Mouse (Mus musculus) neural tube, embryonic 10.5 days (tissue): ENCODE measurements around the gene Tnp1.
A peak's percentile ranks its signal among the peaks of the same experiment; 100 is the strongest.

Experiments
- DNase-seq: peaks from one replicate; pipeline ENCODE4 v3.0.0-alpha.2; 2017; ENCODE audit warnings: low spot score; ENCODE audit errors: extremely low spot score

Gene Tnp1

GRCm38 (mm10) chr1:73015731-73016130, at the start of gene Tnp1:
Tnp1 (minus strand) TSS chr1:73015909.
- no peak for DNase-seq

GRCm38 (mm10) chr1:73064336-73064735, 48.6 kb upstream of the Tnp1 start:
- no peak for DNase-seq

DNA sequence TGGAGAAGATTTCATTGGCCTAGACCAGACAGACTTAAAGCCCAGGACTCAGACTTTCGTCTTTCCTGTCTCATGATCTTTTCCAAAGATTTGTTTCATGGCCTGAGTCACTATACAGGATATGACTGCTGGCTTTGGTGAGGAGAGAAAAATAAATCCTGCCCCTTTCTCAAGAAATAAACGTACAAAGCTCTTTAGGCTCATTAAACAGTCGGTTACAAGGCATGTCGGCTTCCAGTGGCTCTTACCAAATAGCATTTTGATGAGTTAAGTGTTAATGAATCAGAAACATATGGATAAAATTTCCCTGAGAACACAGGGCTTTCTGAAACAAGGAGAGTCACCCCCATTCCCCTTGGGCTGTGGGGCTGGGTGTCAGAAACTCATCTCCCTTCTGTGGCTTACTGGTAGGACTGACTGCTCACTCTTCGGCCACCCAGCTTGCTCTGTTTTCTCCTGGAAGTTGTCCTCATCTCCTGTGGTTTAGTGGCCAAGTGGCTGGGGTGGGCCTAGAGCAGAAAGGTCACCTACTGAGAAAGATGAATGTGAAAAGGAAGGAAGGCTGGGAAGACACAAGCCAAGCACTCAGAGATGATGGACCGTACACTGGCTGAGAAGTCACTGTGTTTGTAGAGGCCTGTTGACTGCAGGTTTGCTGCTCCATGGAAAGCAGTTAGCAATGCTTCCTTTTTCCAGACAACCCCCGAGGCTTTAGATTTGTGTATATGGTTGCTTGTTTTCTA, 46.0 kb upstream of the Tnp1 start:
- DNase-seq, result no peak

GRCm38 (mm10) chr1:73060271-73060670, 44.6 kb upstream of the Tnp1 start:
- peak; percentile 56 for DNase-seq

- no peak for DNase-seq
Measured at GRCm38 (mm10) chr1:73056266-73057001, 40.7 kb upstream of the Tnp1 start.

DNA sequence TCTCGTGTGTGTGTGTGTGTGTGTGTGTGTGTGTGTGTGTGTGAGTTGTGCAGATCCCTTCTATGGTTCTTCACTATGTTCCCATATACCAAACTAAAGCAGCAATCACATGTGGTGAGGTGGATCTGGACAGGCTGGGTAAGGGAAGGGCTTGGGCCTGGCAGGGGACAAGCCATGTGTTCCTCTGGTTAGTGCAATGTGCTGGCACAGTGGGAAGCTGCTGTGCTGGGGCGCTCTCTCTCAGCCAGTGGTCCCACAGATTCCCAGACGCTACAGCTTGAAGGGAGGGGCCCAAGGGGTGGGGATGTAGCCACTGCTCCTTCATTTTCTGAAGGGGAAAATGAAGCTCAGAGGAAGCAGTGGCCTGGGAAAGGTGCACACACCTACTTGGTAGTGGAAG, 40.1 kb upstream of the Tnp1 start:
- no peak for DNase-seq

GRCm38 (mm10) chr1:73055206-73055605, 39.5 kb upstream of the Tnp1 start:
- DNase-seq, result no peak

DNA sequence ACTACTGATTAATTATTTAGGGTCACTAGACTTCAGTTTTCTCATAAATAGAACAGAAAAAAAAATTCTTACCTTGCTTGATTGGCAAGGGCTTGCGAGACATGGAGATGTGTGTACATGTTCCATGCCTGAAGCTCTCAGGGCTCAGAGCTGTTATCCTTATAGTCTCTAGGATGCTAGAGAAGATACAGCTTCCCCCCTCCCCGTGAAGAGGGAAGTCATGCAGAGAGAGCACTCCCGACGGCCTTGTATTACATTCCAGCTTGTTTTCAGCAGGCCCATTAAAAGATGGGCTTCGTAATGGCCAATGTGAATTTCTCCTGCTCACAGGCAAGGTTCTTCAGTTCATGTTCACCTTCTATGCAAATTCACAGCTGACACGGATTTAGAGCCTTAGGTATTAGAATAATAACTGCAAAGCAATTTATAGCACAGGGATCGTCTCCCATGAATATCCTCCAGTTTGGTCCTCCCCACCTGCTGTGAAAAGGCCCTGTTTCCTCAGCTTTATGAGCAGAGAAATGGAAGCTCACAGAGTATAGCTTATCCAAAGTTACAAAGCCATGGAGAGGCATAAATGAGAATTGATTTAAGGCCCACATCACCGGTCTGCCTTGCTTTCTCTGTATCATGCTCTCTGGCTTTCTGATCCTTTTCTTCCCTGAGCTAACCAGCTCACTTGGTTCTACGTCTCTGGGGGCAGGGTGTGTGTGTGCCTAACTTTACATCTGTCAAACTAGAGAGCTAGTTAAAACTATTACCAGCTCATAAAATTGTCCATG, 38.0 kb upstream of the Tnp1 start:
- DNase-seq, result no peak

DNA sequence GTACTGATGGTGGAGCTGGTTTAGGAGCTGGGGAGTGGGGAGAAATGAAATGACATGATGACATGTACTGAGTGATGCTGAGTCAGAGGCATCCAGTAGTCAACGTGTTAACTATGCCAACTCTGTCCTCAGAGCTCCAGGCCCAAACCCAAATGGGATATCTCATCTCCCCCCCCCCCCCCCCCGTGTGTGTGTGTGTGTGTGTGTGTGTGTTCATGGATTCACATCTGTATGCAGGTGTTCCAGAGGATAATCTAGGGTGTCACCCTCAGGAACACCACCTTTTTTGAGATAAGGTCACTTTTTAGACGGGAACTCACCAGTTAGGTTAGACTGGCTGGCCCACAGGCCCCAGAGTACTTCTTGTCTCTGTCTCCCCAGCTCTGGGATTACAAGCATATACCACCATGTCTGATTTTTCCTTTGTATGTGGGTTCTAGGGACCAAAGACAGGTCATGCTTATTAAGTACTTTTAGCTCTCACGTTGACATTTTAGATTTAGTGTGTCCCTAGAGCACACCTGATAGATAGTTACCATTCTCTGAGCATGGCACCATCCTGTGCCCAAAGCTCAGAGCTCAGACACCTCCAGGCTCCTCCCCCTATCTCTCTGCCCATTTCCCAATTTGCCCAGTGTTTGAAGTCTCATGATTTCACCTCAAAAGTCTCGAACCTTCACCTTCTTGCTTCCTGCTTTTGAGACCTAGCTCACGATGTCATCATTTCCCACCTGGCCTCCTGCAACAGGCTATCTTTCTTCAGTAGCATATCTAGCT, 31.4 kb upstream of the Tnp1 start:
- DNase-seq, result no peak

- peak; percentile 44 for DNase-seq
Measured at GRCm38 (mm10) chr1:73045948-73046685, 30.4 kb upstream of the Tnp1 start.

GRCm38 (mm10) chr1:73043671-73044070, 28.0 kb upstream of the Tnp1 start:
- no peak for DNase-seq

- DNase-seq, result no peak
Measured at GRCm38 (mm10) chr1:73040691-73041425, 25.1 kb upstream of the Tnp1 start.

GRCm38 (mm10) chr1:73038532-73038931, 22.8 kb upstream of the Tnp1 start:
- no peak for DNase-seq

GRCm38 (mm10) chr1:73036536-73036935, 20.8 kb upstream of the Tnp1 start:
- DNase-seq, result no peak

DNA sequence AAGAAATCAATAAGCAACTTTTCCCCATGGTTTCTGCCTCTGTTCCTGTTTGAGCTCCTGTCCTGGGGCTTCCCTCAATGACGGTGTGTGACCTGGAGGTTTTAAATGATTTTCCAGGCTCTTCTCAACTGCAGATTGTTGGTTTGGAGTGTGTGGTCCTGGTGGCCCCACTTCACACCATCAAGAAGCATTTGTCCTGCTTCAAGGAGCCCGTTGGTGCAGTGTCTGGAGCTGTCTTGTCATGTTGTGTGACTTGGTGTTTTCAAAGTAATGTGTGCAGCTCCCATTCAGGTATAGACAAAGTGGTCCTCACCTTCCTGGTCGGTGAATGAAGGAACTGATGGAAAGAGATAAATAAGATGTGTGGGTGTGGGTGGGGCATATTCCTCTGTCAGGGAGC, 20.0 kb upstream of the Tnp1 start:
- no peak for DNase-seq

DNA sequence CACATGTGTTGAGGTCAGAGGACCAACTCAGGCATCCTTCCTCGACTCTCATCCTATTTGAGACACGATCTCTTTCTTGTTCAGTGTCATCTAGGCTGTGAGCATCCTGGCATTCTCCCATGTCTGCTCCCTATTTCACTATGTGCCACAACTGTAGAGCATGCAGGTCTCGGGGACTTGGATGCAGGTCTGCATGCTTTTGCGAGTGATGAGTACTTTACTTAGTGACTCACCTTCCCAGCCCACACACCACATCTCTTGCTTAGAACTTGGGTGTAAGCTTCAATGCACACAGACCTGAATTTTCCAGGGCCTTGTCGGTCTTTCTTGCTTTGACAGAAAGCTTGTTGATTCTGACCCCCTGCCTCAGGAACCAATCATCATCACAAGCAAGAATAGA, 16.8 kb upstream of the Tnp1 start:
- no peak for DNase-seq

DNA sequence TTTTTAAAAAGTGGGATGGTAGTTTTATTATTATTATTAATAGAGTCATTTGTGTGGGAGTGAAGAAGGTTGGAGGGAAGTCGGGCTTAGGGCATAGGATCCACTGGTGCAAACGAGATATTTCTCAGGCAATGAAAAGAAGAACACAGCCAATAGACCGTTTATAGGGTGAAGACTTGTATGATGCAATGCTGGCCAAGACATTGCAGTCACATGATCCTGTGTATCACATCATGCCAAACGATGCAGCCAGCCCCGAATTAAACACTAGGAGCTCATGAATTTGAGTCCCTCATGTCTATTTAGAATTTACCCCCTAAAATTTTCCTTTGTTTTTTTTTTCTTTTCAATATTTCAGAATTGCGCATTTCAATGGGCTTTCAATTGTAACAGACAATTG, 13.0 kb upstream of the Tnp1 start:
- DNase-seq, result no peak

GRCm38 (mm10) chr1:73027381-73027780, 11.7 kb upstream of the Tnp1 start:
- no peak for DNase-seq

- no peak for DNase-seq
Measured at GRCm38 (mm10) chr1:73026786-73027299, 11.1 kb upstream of the Tnp1 start.

DNA sequence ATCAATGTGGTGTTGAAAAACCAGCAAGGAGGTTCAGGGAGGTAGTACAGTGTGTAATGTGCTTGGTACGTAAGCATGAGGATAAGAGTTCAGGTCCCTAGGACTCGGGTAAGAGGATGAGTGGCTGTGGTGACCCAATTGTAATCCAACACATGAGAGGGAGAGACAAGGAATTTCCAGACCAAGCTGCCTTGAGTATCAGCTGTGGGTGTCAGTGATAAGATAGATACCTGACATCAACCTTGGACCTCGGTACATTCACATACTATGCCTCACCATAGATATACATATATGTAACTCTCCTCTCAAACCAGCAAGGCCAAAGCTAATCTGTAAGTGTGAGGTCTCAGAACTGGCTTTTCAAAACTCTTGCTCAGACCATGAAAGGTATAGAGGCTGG, 10.4 kb upstream of the Tnp1 start:
- DNase-seq, result no peak
